Mouse (Mus musculus) ES-Bruce4 (cell line): ENCODE measurements around the gene Scamp4. TPM values are rescaled to one million over a fixed set of nuclear protein-coding genes. Genes with fewer than 3 reads are reported as not detected.

ENCODE experiments used
- H3K27ac ChIP-seq: 2 replicates; pipeline ENCODE4 v1.5.1; 2012; ENCODE audit warnings: low read length, inconsistent platforms; ENCODE audit not compliant: insufficient read depth
- H3K27me3 ChIP-seq: 2 replicates; pipeline ENCODE4 v1.6.1; 2012; ENCODE audit warnings: mild to moderate bottlenecking, low read length, inconsistent platforms; ENCODE audit not compliant: control insufficient read depth, poor library complexity, insufficient read depth, severe bottlenecking
- H3K36me3 ChIP-seq: 2 replicates; pipeline ENCODE4 v1.6.1; 2012; ENCODE audit warnings: inconsistent platforms, mild to moderate bottlenecking, low read length, moderate library complexity; ENCODE audit not compliant: control insufficient read depth, poor library complexity, insufficient read depth, severe bottlenecking
- H3K4me1 ChIP-seq: one replicate; pipeline ENCODE4 v1.8.1; 2011; ENCODE audit warnings: low read length; ENCODE audit not compliant: control insufficient read depth, insufficient read depth
- H3K4me3 ChIP-seq: 2 replicates; pipeline ENCODE4 v1.5.1; 2011; ENCODE audit warnings: low read depth, mild to moderate bottlenecking, low read length
- H3K9ac ChIP-seq: 2 replicates; pipeline ENCODE4 v1.6.1; 2012; ENCODE audit warnings: low read depth, mild to moderate bottlenecking, inconsistent platforms; ENCODE audit not compliant: poor library complexity, severe bottlenecking
- H3K9me3 ChIP-seq: replicated peaks from 2 replicates; pipeline ENCODE4 v1.6.1; 2012; ENCODE audit warnings: mild to moderate bottlenecking, low read length, inconsistent platforms; ENCODE audit not compliant: control insufficient read depth, poor library complexity, insufficient read depth, severe bottlenecking
- CTCF ChIP-seq: IDR thresholded peaks from one replicate; pipeline ENCODE4 v1.8.1; 2011; ENCODE audit warnings: low read depth, low read length
- EP300 ChIP-seq: IDR thresholded peaks from 2 replicates; pipeline ENCODE4 v1.6.1; 2011; ENCODE audit warnings: low read depth, low read length; ENCODE audit not compliant: insufficient read depth
- POLR2A ChIP-seq: IDR thresholded peaks from one replicate; pipeline ENCODE4 v1.8.1; 2011; ENCODE audit warnings: low read length; ENCODE audit not compliant: insufficient read depth
- polyA plus RNA-seq: library from polyadenylated mRNA; stranded (reverse); fragments of >200 nt; gene quantifications from 2 replicates; pipeline ENCODE4 v1.2.4, GENCODE M21; 2011; ENCODE audit warnings: low read depth; ENCODE audit not compliant: missing spikeins, insufficient read depth, insufficient read length

Gene Scamp4
- polyA plus RNA-seq, 1 experiment, result 68.9 TPM

DNA sequence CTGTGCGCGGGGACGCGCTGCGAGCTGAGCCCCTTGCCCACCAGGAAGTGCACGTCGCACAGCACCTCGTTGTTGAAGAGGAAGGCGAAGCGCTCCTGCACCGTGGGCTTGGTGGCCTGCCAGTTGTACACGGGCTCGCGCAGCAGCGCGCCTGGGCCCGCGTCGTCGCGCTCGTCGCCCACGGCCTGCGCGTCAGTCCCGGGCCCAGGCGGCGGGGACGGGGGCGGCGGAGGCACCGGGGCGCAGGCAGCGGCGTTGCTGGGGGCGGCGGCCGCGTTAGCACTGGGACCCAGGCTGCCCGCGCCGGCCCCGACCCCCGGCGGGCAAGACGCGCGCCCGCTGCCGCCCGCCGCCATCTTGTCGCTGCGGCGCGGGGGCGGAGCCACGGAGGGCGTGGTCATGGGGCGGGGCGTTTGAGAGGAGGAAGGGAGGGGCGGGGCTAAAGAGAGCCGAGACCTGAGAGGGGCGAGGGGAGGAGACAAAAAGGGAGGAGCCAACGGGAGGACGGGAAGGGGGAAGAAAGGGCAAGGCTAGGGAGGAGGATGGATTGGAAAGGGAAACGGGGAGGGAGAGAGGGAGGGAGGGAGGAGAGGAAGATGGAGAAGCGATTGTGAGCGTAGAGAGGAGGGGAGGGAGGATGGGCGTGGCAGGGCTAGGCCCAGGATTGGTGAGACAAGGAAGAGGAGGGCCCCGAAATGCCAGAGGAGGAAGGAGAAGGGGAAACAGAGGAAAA is 53.6 kb downstream of the Scamp4 start:
- Histone ChIP-seq H3K36me3 (no peaks in the 10 kb centered on the region), H3K4me1 (peaks cover 9% of the 10 kb centered on the region), H3K9ac (peak overlapping the region; percentile 81), H3K27me3 (no peaks in the 10 kb centered on the region), H3K27ac (peak overlapping the region; percentile 92), H3K9me3 (no peaks in the 10 kb centered on the region), H3K4me3 (peak overlapping the region; percentile 93)
- TF ChIP-seq EP300, result 0 out of 2 replicates have a peak, but pooled peaks have one; percentile 13
- TF ChIP-seq POLR2A, result no peak
- TF ChIP-seq CTCF, result no peak

DNA sequence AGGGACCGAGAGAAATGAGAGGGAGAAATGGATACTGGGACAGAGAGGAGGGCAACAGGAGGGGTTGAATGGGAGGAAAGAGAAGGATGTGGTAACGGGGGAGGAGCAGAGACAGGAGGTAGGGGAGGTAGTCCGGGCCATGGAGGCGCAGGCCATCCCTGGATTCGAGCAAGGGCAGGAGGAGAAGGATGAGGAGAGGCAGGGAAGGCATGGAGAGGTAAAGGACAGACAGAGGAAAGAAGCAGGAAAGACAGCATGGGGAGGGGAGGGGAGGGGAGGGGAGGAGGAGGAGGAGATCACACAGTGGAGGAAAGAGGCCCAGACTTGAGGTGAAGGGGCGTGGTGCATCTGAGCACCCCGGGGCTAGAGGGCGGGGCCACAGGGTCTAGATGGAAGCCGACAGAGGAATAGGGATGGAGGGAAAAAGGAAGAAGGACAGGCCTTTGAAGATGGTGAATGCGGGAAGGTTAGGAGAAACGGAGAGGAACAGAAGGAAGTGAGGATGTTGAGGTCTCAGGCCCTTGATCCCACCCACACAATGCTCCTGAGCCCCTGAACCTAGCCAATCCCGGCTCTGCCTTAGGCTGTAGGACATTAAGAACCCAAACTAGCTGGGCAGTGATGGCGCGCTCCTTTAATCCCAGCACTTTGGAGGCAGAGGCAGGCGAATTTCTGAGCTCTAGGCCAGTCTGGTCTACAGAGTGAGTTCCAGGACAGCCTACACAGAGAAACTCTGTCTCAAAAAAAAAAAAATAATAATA is 54.4 kb downstream of the Scamp4 start, which contains the start of gene Btbd2:
Gene Btbd2 (minus strand): TSS at position 209 of the 761 bp plus-strand sequence.
- H3K36me3 ChIP-seq, result no peaks in the 10 kb centered on the region
- peak within 1 kb of the TSS; percentile 92 for H3K27ac ChIP-seq
- H3K4me1 ChIP-seq, result peaks cover 9% of the 10 kb centered on the region
- H3K9me3 ChIP-seq, result no peaks in the 10 kb centered on the region
- H3K4me3 ChIP-seq, result peak within 1 kb of the TSS; percentile 93
- H3K9ac ChIP-seq, result peak within 1 kb of the TSS; percentile 81
- H3K27me3 ChIP-seq, result no peaks in the 10 kb centered on the region
- no peak for TF ChIP-seq CTCF
- TF ChIP-seq POLR2A, result no peak
- no peak for TF ChIP-seq EP300

DNA sequence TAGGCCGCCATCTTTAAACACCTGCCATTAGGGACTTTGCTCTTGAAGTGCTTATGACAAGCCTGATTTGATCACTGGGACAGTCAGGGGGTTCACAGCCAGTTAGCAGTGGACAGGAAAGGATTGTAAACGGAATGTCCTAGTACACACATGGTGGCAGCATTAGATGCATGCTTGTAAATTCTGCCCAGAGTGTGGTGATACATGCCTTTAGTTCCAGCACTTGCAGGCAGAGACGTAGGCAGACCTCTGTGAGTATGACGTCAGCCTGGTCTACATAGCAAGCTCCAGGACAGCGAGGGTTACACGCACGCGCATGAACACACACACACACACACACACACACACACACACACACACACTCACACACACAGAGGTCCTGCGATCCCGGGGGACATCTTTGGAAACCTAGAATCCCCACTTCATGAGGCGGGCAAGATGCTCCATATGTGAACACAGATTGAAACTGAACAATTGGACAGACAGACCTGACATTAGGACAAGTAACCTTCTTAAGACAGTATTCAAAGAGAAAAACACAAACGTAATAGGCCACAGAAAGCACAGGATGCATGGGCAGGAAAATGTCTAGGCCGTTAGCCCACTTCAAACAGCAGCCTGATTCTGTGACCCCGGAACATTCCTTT is 55.6 kb downstream of the Scamp4 start:
- peak overlapping the region; percentile 70 for H3K27ac ChIP-seq
- H3K4me3 ChIP-seq, result no peak overlapping the region

DNA sequence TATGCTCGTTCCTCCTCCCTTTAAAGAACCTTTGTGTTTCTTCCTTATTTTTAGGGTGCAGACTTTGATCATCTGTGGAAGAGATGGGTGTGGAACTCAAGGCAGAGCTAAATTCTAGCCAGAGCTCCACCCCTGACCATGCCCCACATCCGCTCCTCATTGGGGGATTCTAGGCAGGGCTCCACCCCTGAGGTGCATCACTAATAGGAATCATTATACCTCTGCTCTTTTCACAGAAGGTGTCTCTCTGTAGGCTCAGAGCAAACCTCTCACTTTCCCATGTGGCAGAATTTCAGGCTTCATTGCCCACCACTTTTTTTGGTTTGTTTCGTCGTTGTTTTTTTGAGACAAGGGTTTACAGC is 56.1 kb downstream of the Scamp4 start:
- H3K27ac ChIP-seq, result peak overlapping the region; percentile 70
- no peak overlapping the region; the same call in 1 of the 2 replicates for H3K4me3 ChIP-seq

More for the DNA sequence above, 55.6 kb downstream of the Scamp4 start:
- Histone ChIP-seq H3K27me3 (no peaks in the 10 kb centered on the region), H3K36me3 (no peaks in the 10 kb centered on the region), H3K4me1 (peaks cover 11% of the 10 kb centered on the region), H3K9ac (0 out of 2 replicates have a peak overlapping the region, but pooled peaks have one; percentile 21), H3K9me3 (no peaks in the 10 kb centered on the region)
- no peak for TF ChIP-seq POLR2A
- TF ChIP-seq EP300, result no peak
- no peak for TF ChIP-seq CTCF

DNA sequence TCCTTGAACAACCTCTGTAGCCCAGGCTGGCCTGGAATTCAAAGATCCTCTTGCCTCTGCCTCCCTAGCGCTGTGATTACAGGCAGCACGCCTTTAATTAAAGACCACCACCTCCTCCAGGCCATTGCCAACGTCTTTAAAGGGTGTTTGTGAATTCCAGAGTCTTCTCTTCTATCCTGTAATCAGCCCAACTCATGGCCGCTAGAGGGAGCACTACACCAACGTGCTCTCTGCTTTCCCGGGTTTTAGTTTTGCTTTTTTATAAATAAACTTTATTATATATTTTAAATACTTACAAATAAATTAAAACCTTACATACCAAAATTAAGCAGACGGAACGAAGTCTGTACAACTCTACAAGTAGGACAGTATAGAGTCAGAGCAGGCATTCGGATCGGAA is 56.5 kb downstream of the Scamp4 start:
- peaks cover 16% of the 10 kb centered on the region for H3K4me1 ChIP-seq

More for the DNA sequence above, 56.1 kb downstream of the Scamp4 start:
- no peaks in the 10 kb centered on the region for H3K36me3 ChIP-seq
- no peaks in the 10 kb centered on the region for H3K9me3 ChIP-seq
- H3K9ac ChIP-seq, result peak overlapping the region; percentile 8
- H3K27me3 ChIP-seq, result no peaks in the 10 kb centered on the region
- peaks cover 13% of the 10 kb centered on the region for H3K4me1 ChIP-seq
- TF ChIP-seq EP300, result no peak
- TF ChIP-seq CTCF, result no peak
- TF ChIP-seq POLR2A, result no peak

More for the DNA sequence above, 56.5 kb downstream of the Scamp4 start:
- Histone ChIP-seq H3K9ac (peak overlapping the region; percentile 8), H3K4me3 (no peak overlapping the region; the same call in 1 of the 2 replicates), H3K27me3 (no peaks in the 10 kb centered on the region), H3K36me3 (no peaks in the 10 kb centered on the region), H3K9me3 (no peaks in the 10 kb centered on the region), H3K27ac (peak overlapping the region; percentile 70)
- no peak for TF ChIP-seq EP300
- no peak for TF ChIP-seq POLR2A
- TF ChIP-seq CTCF, result peak; percentile 63
